In genomic region chr2:33877663-33878360, GRCm38 (mm10) we compare ENCODE assay signal across 9 mouse cellular contexts. TPM values are rescaled to one million over a fixed set of nuclear protein-coding genes. Genes with fewer than 3 reads are reported as not detected.
DNase-seq lines count a peak whose midpoint lies in the region; ATAC-seq lines count a peak whose summit lies in the region.
"Had no signal": no experiment of that assay in that cellular context is flagged by ENCODE, and none has a peak within 500 bp of the region (broad histone marks: within the 10 kb centered on the region; RNA-seq: fewer than 3 reads in every experiment).

No protein-coding gene starts in this region.

- ATAC-seq in kidney, embryonic 14.5 days (ENCODE audit: low FRiP score, low TSS enrichment): no peak
- no peak for ATAC-seq in embryonic facial prominence, embryonic 12.5 days (ENCODE audit: insufficient number of reproducible peaks, insufficient read depth, low FRiP score, low TSS enrichment)
- 0 out of 2 replicates have a peak, but pooled peaks have one; percentile 0 for ATAC-seq in forebrain, embryonic 15.5 days (replicated peaks)
- no peak for ATAC-seq in midbrain, embryonic 12.5 days (ENCODE audit: low FRiP score, low read depth)

- H3K27me3 ChIP-seq in kidney, embryonic 14.5 days (ENCODE audit: control insufficient read depth, insufficient read depth, low read length): no peaks in the 10 kb centered on the region
- no peaks in the 10 kb centered on the region for H3K27me3 ChIP-seq in embryonic facial prominence, embryonic 12.5 days
- H3K27me3 ChIP-seq in forebrain, embryonic 15.5 days: no peaks in the 10 kb centered on the region
- no peaks in the 10 kb centered on the region for H3K27me3 ChIP-seq in midbrain, embryonic 12.5 days

- H3K9ac ChIP-seq in kidney, embryonic 14.5 days (ENCODE audit: low read depth, low read length): no peak overlapping the region; the same call in 1 of the 2 replicates
- no peak overlapping the region for H3K9ac ChIP-seq in embryonic facial prominence, embryonic 12.5 days
- H3K9ac ChIP-seq in forebrain, embryonic 15.5 days (replicated peaks): no peak overlapping the region
- H3K9ac ChIP-seq in midbrain, embryonic 12.5 days (replicated peaks): no peak overlapping the region; the same call in 1 of the 2 replicates

- 64% methylated on average over 6 of the region's 6 CpGs for WGBS in kidney, embryonic 14.5 days
- WGBS in embryonic facial prominence, embryonic 12.5 days: 75% methylated on average over 6 of the region's 6 CpGs
- 80% methylated on average over 6 of the region's 6 CpGs for WGBS in forebrain, embryonic 15.5 days
- 76% methylated on average over 6 of the region's 6 CpGs for WGBS in midbrain, embryonic 12.5 days

- no peak for DNase-seq in kidney, adult 11 months
- DNase-seq in urinary bladder, adult 18-20 months (ENCODE audit: low spot score in 2 of 2): no peak
- DNase-seq in spleen, postnatal 10 days (ENCODE audit: low spot score in 2 of 2): no peak
- DNase-seq in lung, postnatal 14 days: no peak

- no peak overlapping the region for H3K4me2 ChIP-seq in kidney, embryonic 14.5 days (replicated peaks; ENCODE audit: low read depth, low read length)
- H3K4me2 ChIP-seq in embryonic facial prominence, embryonic 12.5 days (replicated peaks): no peak overlapping the region
- H3K4me2 ChIP-seq in forebrain, embryonic 15.5 days (replicated peaks): no peak overlapping the region
- H3K4me2 ChIP-seq in midbrain, embryonic 12.5 days (replicated peaks): no peak overlapping the region

- peak overlapping the region; percentile 86; the same call in 1 of the 2 replicates for H3K27ac ChIP-seq in kidney, embryonic 14.5 days (ENCODE audit: low read depth, low read length)
- peak overlapping the region; percentile 70 for H3K27ac ChIP-seq in embryonic facial prominence, embryonic 12.5 days
- peak overlapping the region; percentile 96 for H3K27ac ChIP-seq in forebrain, embryonic 15.5 days (replicated peaks)
- H3K27ac ChIP-seq in midbrain, embryonic 12.5 days (replicated peaks): peak overlapping the region; percentile 99

- no peak overlapping the region for H3K4me3 ChIP-seq in kidney, embryonic 14.5 days (ENCODE audit: low read length)
- H3K4me3 ChIP-seq in embryonic facial prominence, embryonic 12.5 days: no peak overlapping the region
- H3K4me3 ChIP-seq in forebrain, embryonic 15.5 days: no peak overlapping the region
- no peak overlapping the region for H3K4me3 ChIP-seq in midbrain, embryonic 12.5 days
- H3K4me3 ChIP-seq: erythroblast, embryonic 14.5 days had no signal

- peaks cover 58% of the 10 kb centered on the region for H3K4me1 ChIP-seq in kidney, embryonic 14.5 days (ENCODE audit: control insufficient read depth, insufficient read depth, low read length)
- peaks cover 50% of the 10 kb centered on the region for H3K4me1 ChIP-seq in embryonic facial prominence, embryonic 12.5 days
- H3K4me1 ChIP-seq in forebrain, embryonic 15.5 days: peaks cover 71% of the 10 kb centered on the region
- H3K4me1 ChIP-seq in midbrain, embryonic 12.5 days: peaks cover 67% of the 10 kb centered on the region

- no peaks in the 10 kb centered on the region for H3K9me3 ChIP-seq in kidney, embryonic 14.5 days (ENCODE audit: control insufficient read depth, low read length)
- no peaks in the 10 kb centered on the region for H3K9me3 ChIP-seq in embryonic facial prominence, embryonic 12.5 days
- no peaks in the 10 kb centered on the region for H3K9me3 ChIP-seq in forebrain, embryonic 15.5 days
- no peaks in the 10 kb centered on the region for H3K9me3 ChIP-seq in midbrain, embryonic 12.5 days

- 0 out of 2 replicates have a peak, but pooled peaks cover 5% of the 10 kb centered on the region for H3K36me3 ChIP-seq in kidney, embryonic 14.5 days (ENCODE audit: control insufficient read depth, insufficient read depth, low read length)
- H3K36me3 ChIP-seq in embryonic facial prominence, embryonic 12.5 days: peaks cover 15% of the 10 kb centered on the region
- peaks cover 14% of the 10 kb centered on the region for H3K36me3 ChIP-seq in forebrain, embryonic 15.5 days
- peaks cover 16% of the 10 kb centered on the region for H3K36me3 ChIP-seq in midbrain, embryonic 12.5 days

RNA-seq across cellular contexts. Expression of gene Mvb12b, which starts 9.9 kb away (rescaled TPM):
- 14.7 and 18.8 TPM in 2 replicates for polyA plus RNA-seq in kidney, embryonic 14.5 days (2014; fragmentation: Nextera tagmentation; extraction: Ambion mirVana)
- polyA plus RNA-seq in embryonic facial prominence, embryonic 12.5 days (2016; fragmentation: Nextera tagmentation; extraction: Ambion mirVana): 31.2 and 33.8 TPM in 2 replicates
- polyA plus RNA-seq in forebrain, embryonic 15.5 days (2015; fragmentation: Nextera tagmentation; extraction: Ambion mirVana): 75.9 and 85.8 TPM in 2 replicates
- polyA plus RNA-seq in midbrain, embryonic 12.5 days (2016; fragmentation: Nextera tagmentation; extraction: Ambion mirVana): 55.6 and 58.3 TPM in 2 replicates
